Mouse (Mus musculus) duodenum, adult 2 months (tissue): ENCODE data around the gene Golph3l. TPM values are rescaled to one million over a fixed set of nuclear protein-coding genes. Genes with fewer than 3 reads are reported as not detected.

Experiments
- polyA plus RNA-seq: library from polyadenylated mRNA; depleted of rRNA; stranded (reverse); fragments of >200 nt; gene quantifications from 2 replicates; pipeline ENCODE4 v1.2.3, GENCODE M21; 2012; ENCODE audit warnings: low replicate concordance; rRNA removed

The Golph3l gene
- 1.7 and 2.6 TPM in 2 replicates for polyA plus RNA-seq

GRCm38 (mm10) chr3:95588604-95589086 is at the start of gene Golph3l:
Gene Golph3l, plus strand, starts transcription at chr3:95588934.

GRCm38 (mm10) chr3:95559437-95559836 is 29.3 kb upstream of the Golph3l start, which contains the start of gene Hormad1:
Gene Hormad1, plus strand, starts transcription at chr3:95559677.

GRCm38 (mm10) chr3:95624628-95625503 is 36.1 kb downstream of the Golph3l start, which contains the start of gene Ensa:
Gene Ensa, plus strand, starts transcription at chr3:95624993.

GRCm38 (mm10) chr3:95658236-95658867 is 69.6 kb downstream of the Golph3l start, which contains the start of gene Mcl1:
Gene Mcl1, plus strand, starts transcription at chr3:95658788.

Other genes starting within 250 kb of the Golph3l start
- gene Setdb1, start 231.7 kb upstream of the Golph3l start, polyA plus RNA-seq: 3.6 and 4.9 TPM in 2 replicates
- gene 4930558C23Rik, start 186.1 kb upstream of the Golph3l start, polyA plus RNA-seq: not detected in 2 replicates
- gene Arnt, start 154.5 kb upstream of the Golph3l start, polyA plus RNA-seq: 22.5 and 24.7 TPM in 2 replicates
- gene Ctsk, start 89.7 kb upstream of the Golph3l start, polyA plus RNA-seq: 0.74 and 0.92 TPM in 2 replicates
- gene Ctss, start 62.1 kb upstream of the Golph3l start, polyA plus RNA-seq: 17.9 and 21.3 TPM in 2 replicates
- not detected in 2 replicates for gene Hormad1, start 29.3 kb upstream of the Golph3l start, polyA plus RNA-seq
- 6.8 and 10.2 TPM in 2 replicates for gene Ensa, start 36.1 kb downstream of the Golph3l start, polyA plus RNA-seq
- gene Mcl1, start 69.9 kb downstream of the Golph3l start, polyA plus RNA-seq: 99.3 and 378 TPM in 2 replicates
- gene Adamtsl4, start 99.0 kb downstream of the Golph3l start, polyA plus RNA-seq: 17.9 and 18.4 TPM in 2 replicates
- 123 and 175 TPM in 2 replicates for gene Ecm1, start 150.6 kb downstream of the Golph3l start, polyA plus RNA-seq
- gene Tars2, start 171.3 kb downstream of the Golph3l start, polyA plus RNA-seq: 33.5 and 38.8 TPM in 2 replicates
- 3.1 and 6.5 TPM in 2 replicates for gene Rprd2, start 229.9 kb downstream of the Golph3l start, polyA plus RNA-seq